Mouse (Mus musculus) mouse trophoblast stem cell (cell line): Measurements from ENCODE around the gene Sft2d2.

Experiments used
- in situ Hi-C, 2 experiments: fragments of 300-500 bp; cut with MseI, MboI; formaldehyde crosslinking; loops; 2 replicates in 1 of 2; 3 replicates in 1 of 2; pipeline ENCODE4 v1.15.1; 2025

Sft2d2 gene

DNA sequence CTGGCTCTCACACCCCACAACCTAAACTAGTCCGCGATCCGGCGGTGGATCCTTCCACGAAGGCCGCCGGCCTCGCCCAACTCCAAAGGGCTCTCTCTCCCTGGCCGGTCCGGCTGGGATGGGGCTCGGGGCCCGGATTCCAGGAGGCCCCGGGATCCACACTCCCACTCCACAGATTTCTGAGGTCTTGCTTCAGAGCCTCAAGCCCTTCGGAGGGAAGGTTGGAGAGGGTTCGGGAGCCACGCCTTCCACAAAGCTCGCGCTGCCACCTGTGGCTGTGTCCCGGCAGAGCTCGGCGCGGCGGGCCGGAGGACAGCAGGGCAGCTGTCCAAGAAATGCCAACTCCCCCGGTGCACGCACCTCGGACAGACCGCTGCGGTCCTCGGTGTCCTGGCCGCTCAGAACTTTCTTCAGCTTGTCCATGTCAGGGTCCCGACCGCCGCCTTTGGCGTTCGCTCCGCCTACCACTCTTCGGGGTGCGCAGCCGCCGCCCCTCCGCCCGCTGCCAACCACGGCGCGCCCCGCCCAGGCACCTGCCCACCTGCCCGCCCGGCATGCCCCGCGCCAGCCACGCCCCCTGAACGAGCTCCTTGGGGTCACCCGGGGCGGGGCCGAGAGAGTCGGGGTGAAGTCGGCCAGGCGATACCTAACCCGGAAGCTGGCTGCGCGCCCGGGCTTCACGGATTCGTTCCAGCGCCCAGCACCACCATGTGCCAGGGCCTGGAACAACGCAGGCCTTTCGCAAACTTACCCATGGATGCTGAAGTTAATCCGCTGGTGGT, at the start of gene Sft2d2:
TSS of gene Sft2d2 (minus strand) at position 559 of the 782 bp plus-strand sequence.
- in situ Hi-C loops, result no loop called here

GRCm38 (mm10) chr1:165236321-165237298, 42.4 kb upstream of the Sft2d2 start, which contains the start of gene Tiprl:
Gene Tiprl, minus strand, starts transcription at chr1:165236996.
- in situ Hi-C loops, result no loop called here

DNA sequence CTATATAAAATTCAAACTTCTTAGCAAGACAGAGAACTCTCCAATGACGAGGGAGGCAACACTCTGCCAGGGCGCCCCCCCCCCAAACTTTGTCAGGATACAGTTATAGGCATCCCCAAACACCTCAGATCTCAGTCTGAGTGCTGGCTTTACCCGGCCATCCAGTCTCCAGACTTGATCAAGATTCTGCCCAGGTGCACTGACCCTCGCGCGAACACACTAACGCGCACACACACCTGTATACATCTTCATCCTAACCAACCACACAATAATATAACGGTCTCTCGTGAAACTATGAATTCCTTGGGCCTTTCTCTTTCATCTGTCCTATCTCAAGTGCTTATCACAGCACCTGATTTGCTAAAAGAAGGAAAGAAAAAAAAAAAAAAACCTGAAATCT, 41.6 kb upstream of the Sft2d2 start:
- in situ Hi-C loops, result no loop called here

GRCm38 (mm10) chr1:165233806-165234205, 39.6 kb upstream of the Sft2d2 start:
- in situ Hi-C loops, result no loop called here

- in situ Hi-C loops, result no loop called here
Measured at GRCm38 (mm10) chr1:165230691-165231090, 36.5 kb upstream of the Sft2d2 start.

- in situ Hi-C loops, result no loop called here
Measured at GRCm38 (mm10) chr1:165229577-165229976, 35.3 kb upstream of the Sft2d2 start.

- in situ Hi-C loops, result no loop called here
Measured at GRCm38 (mm10) chr1:165217023-165217589, 22.9 kb upstream of the Sft2d2 start.

- in situ Hi-C loops, result no loop called here
Measured at GRCm38 (mm10) chr1:165215831-165216230, 21.6 kb upstream of the Sft2d2 start.

GRCm38 (mm10) chr1:165205591-165205990, 11.4 kb upstream of the Sft2d2 start:
- in situ Hi-C loops, result no loop called here

GRCm38 (mm10) chr1:165203488-165204035, 9.3 kb upstream of the Sft2d2 start:
- in situ Hi-C loops, result no loop called here

DNA sequence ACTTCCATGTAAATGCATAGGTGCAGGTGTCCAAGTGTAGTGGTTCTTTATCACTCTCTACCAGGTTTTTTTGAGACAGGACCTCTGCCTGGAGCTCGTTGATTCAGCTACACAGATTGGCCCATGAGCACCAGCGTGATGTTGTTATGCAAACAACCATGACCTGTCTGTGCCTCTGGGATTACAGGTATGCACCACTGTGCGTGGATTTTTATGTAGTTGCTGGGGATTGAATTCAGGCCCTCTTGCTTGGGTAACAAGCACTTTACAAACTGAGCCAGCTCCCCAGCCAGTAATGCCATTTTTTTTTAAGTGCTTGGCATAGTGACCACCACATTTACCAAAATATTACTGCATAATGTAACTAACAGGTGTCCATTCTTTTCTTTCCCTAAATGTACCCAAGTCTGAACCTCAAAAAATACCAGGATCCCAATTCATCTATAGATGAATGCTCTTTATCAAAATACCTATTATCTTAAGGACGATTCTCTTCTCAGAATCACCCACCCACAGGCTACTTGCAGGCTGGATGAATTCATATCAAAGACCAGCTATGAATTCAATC, 7.3 kb upstream of the Sft2d2 start:
- in situ Hi-C loops, result no loop called here

DNA sequence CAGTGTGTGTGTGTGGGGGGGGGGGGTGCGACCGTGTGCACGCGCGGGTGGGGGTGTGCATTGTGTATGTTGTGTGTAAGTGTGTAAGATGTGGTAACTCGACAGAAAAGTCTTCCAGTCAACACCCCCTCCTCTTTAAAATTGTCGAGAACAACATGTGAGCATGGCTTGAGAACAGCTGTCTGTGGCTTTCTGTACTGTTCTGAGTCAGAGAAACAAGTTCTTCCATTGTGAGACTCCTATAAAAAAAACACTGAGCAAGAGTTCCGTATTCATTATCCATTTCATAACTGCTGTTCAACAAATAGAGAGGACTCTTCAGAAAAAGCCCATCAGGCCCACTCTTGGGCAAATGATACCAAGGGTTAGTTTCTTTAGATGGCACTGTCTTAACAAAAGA, 6.5 kb upstream of the Sft2d2 start:
- in situ Hi-C loops, result no loop called here

- in situ Hi-C loops, result no loop called here
Measured at GRCm38 (mm10) chr1:165199639-165200038, 5.4 kb upstream of the Sft2d2 start.

- in situ Hi-C loops, result no loop called here
Measured at GRCm38 (mm10) chr1:165198951-165199350, 4.7 kb upstream of the Sft2d2 start.

GRCm38 (mm10) chr1:165197875-165198274, 3.6 kb upstream of the Sft2d2 start:
- in situ Hi-C loops, result no loop called here

DNA sequence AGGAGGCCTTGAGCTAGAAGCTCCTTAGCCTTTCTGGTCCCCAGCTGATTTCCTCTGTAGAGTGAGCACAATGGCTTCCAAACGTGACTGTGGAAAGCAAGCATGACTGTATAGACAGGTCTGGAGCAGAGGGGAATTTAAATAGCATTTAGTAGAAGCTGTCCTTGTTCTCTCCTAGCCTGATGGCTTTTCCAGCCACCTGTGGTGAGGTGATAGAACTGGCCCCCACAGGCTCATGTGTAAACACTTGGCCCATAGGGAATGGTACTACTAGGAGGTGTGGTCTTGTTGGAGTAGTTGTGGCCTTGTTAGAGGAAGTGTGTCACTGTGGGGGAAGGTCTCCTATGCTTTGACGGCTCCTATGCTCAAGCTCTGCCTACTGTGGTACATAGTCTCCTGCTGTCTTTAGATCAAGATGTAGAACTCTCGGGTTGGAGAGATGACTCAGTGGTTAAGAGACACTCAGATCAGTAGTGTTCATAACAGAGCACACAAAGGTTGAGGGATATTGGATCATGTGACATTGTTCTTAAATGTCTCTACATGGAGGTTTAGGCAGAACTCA, 1.2 kb upstream of the Sft2d2 start:
- in situ Hi-C loops, result no loop called here

- in situ Hi-C loops, result no loop called here
Measured at GRCm38 (mm10) chr1:165194662-165195013, 400 bp upstream of the Sft2d2 start.

GRCm38 (mm10) chr1:165193426-165193825, 812 bp downstream of the Sft2d2 start:
- in situ Hi-C loops, result no loop called here

DNA sequence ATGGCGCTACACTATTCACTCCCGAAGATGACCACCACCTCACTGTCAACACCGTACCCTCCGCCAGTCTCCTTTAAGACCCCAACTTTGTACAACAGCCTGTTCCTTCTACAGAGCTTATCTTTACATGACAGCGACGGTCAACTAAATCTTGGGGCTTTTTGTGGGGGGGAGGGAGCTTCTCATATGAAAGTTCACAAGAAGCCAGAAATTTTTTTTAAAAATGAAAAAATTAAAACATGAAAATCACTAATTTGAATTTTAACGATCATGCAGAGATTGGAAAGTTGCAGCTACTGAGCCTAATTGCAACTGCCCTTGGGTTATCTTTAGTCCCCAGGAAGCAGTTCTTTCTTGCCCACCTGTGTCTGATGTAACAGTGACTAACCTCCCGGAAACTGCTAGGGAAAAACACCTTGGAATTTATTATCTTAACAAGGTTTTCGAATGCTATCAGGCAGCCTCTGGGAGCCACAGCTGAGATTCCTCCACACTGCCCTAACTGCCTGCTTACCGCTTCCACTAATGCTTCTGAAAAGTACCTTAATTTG, 1.4 kb downstream of the Sft2d2 start:
- in situ Hi-C loops, result no loop called here

DNA sequence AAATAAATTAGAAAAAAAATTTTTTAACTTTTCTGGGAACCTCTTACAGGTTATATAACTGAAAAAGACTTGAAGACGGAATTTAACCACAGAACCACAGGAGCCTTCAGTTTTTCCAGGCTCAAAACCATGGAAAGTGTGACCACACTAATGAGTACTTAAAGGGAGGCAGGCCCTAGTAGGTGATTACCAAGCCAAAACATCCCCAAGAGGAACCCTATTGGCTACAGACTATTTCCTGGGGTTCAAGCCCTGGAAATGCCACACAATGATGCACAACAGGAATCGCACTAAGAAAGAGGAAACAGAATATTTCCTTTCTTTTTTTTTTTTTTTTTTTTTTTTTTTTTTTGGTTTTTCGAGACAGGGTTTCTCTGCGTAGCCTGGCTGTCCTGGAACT, 2.1 kb downstream of the Sft2d2 start:
- in situ Hi-C loops, result no loop called here

- in situ Hi-C loops, result no loop called here
Measured at GRCm38 (mm10) chr1:165191611-165192010, 2.6 kb downstream of the Sft2d2 start.
